Mouse (Mus musculus) brain, embryonic 14.5 days (tissue): Measurements from ENCODE around the gene Slc35b1.

Source experiments
- CTCF ChIP-seq: fragments of 200-500 bp; IDR thresholded peaks from 2 replicates; pipeline ENCODE4 v1.5.1; 2012; ENCODE audit warnings: inconsistent platforms, mild to moderate bottlenecking, moderate library complexity, borderline replicate concordance; ENCODE audit not compliant: insufficient read depth, insufficient read length; ENCODE audit errors: extremely low read depth
- POLR2A ChIP-seq: fragments of 200-500 bp; IDR thresholded peaks from 2 replicates; pipeline ENCODE4 v1.6.1; 2012; ENCODE audit warnings: mild to moderate bottlenecking, inconsistent platforms, borderline replicate concordance; ENCODE audit not compliant: poor library complexity, insufficient read depth, insufficient read length, severe bottlenecking; ENCODE audit errors: extremely low read depth

DNA sequence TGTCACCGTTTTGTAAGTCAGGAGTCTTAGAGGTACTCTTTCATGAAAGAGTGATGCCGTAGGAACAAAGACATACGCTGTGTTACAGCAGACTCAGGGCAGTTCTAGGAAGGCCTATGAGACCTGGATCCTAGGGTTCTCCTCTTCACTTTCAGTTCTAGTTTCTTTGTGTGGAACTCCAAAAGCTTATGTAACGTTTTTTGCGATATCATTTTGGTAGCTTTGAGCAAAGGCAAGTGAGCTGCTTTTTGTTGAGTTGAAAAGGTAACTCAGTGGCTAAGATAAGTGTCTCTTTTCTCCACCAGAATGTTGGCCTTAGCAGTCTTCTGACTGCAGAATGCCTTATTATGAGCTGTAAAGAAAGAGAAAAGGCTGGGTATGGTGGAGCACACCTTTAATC lies 32.8 kb downstream of the Slc35b1 start:
- no peak for TF ChIP-seq CTCF
- TF ChIP-seq POLR2A: no peak
